Mouse (Mus musculus) adrenal gland (tissue): ENCODE results near the gene Nat8f1.
"Not testable (repeated sequence)": the region's sequence is repeated elsewhere in the genome, so short reads cannot be mapped to it uniquely, and the experiment has no call there.

Experiments
- intact Hi-C: fragments of 180-260 bp; cut with DNase I; formaldehyde crosslinking; loops from one replicate; pipeline ENCODE4 v1.15.1; 2025
- long read RNA-seq, 2 experiments: library from polyadenylated mRNA; unstranded; transcript quantifications; one replicate each; pipeline ENCODE4 v2.0.0; 2020; ENCODE audit warnings: borderline replicate concordance in 1 of 2; ENCODE audit not compliant: insufficient replicate concordance in 1 of 2

The Nat8f1 gene
- long read RNA-seq, experiment 1, transcript Nat8f1-201 (2 exons, 1,021 nt): major isoform, 36 of 40 reads
- long read RNA-seq, experiment 1, partial matches to known transcripts: 0 of 40 reads
- long read RNA-seq, experiment 1, other reads (novel, unspliced or antisense): 2 of 40 reads
- long read RNA-seq, experiment 2, transcript Nat8f1-201 (2 exons, 1,021 nt): major isoform, 31 of 34 reads
- long read RNA-seq, experiment 2, partial matches to known transcripts: 0 of 34 reads
- long read RNA-seq, experiment 2, other reads (novel, unspliced or antisense): 3 of 34 reads

DNA sequence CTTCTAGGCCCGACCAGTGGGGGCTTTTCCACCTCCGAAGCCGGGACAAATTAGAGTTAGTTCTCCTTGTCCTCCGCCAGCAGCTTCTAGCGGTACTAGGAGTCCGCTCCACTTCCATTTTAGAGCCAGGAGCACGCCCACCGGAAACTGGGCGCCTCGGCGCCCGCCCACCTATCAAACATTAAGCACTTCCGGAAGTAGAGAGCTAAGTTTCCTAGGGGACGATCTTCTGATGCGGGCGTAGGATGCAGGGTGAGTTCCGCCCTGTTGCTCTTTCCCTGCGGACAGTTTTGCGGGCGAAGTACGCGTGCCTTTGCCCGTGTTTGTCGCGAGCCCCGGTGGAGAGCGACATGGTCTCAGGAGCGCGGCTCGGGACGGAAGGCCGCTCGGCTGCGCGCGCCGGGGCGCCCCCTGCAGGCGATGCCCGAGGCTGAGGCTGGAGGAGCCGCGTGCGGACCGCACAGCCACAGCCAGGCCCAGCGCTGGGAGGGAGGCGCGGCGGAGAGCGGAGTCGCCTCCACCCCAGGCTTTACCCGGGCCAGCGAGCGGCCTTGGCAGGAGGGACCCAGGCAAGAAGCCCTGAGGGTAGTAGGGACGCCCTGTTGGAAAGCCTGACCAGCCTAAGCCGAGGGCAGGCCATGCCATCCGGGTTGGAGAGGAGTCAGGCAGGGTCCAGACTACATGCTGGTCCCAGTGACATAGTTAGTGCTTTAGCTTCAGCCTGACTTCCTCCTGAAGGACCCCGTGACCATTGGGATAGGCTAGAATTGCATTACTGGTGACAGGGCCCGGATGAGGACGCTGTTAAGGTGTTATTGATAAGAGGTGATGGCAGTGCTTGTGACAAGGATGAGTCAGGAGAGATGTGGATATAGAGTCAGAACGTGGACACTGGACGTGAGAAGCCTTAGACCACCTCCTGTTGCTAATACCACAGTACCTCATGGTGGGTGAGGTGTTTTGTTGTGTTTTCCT, at the start of gene Nat8f1:
Gene Nat8f1, minus strand, starts transcription at position 149 of the 975 bp plus-strand sequence.
- intact Hi-C loops: loop anchor here (5.0 kb wide), 1 partner anchor 41 kb away; no protein-coding TSS in a partner anchor

DNA sequence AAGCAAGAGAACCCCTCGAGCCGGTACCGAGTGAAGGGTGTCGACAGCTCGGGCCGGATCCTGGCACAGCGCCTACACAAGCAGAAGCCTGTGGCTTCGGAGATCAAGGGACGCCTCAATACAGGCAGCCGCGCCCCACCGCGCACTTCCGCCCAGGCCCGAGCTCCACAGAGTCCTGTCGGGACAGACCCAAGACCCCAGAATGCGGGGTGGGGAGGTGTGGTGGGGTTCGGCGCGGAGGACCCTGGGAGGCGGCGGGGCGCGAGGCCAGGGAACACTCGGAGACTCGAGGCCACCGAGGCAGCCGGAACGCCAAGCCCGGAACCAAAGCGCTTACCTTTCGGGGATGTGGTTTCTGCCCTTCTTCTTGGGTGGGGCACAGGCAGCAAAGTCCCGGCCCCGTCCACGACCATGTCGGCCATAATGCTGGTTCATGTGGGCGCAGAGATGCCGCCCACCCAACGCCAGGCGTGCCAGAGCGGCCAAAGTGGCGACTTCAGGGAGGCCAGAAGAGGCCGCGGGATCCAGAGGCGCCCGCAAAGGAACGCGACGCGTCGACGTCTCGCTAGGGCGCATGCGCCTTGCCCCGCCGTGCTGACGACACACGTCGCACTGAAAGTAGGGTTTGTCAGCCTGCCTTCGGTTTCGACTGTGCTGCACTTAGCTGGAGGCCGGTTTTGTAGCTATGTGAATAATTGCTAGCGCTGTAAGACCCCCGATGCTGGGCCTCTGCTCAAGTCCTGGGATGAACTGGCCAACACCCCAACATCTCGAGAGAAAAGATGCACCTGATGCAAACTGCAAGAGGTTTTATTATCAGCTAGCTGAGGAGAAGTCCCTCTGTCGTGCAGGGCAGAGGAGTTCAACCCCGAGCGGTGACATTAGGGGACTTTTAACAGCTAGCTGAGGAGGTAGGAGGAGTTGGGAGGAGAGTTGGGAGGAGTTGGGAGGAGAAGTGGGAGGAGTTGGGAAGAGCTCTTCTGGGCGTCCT, 45.9 kb upstream of the Nat8f1 start, which contains the start of gene Dusp11:
Gene Dusp11, minus strand, starts transcription at position 567 of the 991 bp plus-strand sequence.
- intact Hi-C loops: no loop called here

DNA sequence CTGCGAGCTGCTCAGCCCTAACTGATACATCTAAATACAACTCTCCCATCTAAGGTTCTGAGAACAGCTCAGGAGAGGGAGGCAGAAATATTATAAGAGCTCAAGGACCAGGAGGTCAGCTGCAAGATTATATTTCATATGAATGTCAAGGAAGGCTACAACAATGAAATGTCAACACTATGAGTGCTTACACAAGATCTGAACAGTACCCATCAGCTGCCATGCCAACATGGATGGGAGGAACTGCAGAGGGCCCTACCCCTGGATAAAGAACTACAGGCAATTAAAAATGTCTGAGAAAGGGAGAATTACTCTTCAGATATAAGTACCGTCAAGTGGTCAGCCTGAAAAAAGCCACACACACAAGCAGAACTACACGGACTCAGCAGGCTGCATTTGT, 42.1 kb upstream of the Nat8f1 start:
- intact Hi-C loops: loop anchor here (5.0 kb wide), 1 partner anchor 40 kb away; the partner anchor contains the start of gene Nat8f1

GRCm38 (mm10) chr6:85948549-85948948, 33.1 kb upstream of the Nat8f1 start:
- intact Hi-C loops: no loop called here

GRCm38 (mm10) chr6:85942469-85942868, 27.0 kb upstream of the Nat8f1 start:
- intact Hi-C loops: no loop called here

DNA sequence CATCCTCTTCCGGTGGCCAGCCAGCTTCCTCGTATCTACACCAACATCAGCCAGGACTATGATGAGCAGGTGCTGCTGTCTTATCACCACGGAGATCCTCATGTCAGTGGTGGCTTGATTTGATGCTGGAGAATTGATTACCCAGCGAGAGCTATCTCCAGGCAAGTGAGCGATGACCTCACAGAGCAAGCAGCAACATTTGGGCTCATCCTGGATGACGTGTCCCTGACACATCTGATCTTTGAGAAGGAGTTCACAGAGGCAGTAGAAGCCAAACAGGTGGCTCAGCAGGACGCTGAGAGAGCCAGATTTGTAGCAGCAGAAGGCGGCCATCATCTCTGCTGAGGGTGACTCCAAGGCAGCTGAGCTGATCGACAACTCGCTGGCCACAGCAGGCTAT, 23.2 kb upstream of the Nat8f1 start:
- intact Hi-C loops: no loop called here

- intact Hi-C loops: not testable (repeated sequence)
Measured at GRCm38 (mm10) chr6:85936508-85937465, 21.3 kb upstream of the Nat8f1 start.

- intact Hi-C loops: no loop called here
Measured at GRCm38 (mm10) chr6:85935646-85936045, 20.2 kb upstream of the Nat8f1 start.

GRCm38 (mm10) chr6:85934047-85934446, 18.6 kb upstream of the Nat8f1 start:
- intact Hi-C loops: no loop called here

GRCm38 (mm10) chr6:85929312-85929711, 13.8 kb upstream of the Nat8f1 start:
- intact Hi-C loops: no loop called here

GRCm38 (mm10) chr6:85927476-85928464, 12.3 kb upstream of the Nat8f1 start:
- intact Hi-C loops: no loop called here

GRCm38 (mm10) chr6:85926709-85927108, 11.2 kb upstream of the Nat8f1 start:
- intact Hi-C loops: no loop called here

DNA sequence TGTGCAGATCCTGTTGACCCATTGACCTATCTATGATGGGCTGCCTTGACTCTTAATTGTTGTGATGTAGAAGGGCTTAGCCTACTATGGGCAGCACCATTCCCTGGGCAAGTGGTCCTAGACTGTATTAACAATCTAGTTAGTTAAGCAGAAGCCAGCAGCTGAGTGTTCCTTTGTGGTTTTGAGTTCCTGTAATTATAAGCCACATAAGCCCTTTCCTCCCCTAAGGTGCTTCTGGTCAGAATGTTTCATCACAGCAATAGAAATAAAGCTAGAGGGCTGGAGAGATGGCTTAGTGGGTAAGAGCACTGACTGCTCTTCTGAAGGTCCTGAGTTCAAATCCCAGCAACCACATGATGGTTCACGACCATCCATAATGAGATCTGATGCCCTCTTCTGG, 8.2 kb upstream of the Nat8f1 start:
- intact Hi-C loops: no loop called here

GRCm38 (mm10) chr6:85919401-85919800, 3.9 kb upstream of the Nat8f1 start:
- intact Hi-C loops: loop anchor here (5.0 kb wide), 1 partner anchor 38 kb away; no protein-coding TSS in a partner anchor

- intact Hi-C loops: loop anchor here (5.0 kb wide), 1 partner anchor 39 kb away; no protein-coding TSS in a partner anchor
Measured at GRCm38 (mm10) chr6:85918341-85918740, 2.9 kb upstream of the Nat8f1 start.

- intact Hi-C loops: loop anchor here (5.0 kb wide), 1 partner anchor 41 kb away; no protein-coding TSS in a partner anchor
Measured at GRCm38 (mm10) chr6:85916596-85916995, 1.1 kb upstream of the Nat8f1 start.

GRCm38 (mm10) chr6:85915141-85915538, 347 bp downstream of the Nat8f1 start:
- intact Hi-C loops: loop anchor here (5.0 kb wide), 1 partner anchor 42 kb away; no protein-coding TSS in a partner anchor

- intact Hi-C loops: no loop called here
Measured at GRCm38 (mm10) chr6:85911587-85911986, 3.9 kb downstream of the Nat8f1 start, which contains the start of gene Tprkb. Gene Tprkb (plus strand): TSS chr6:85911865.
